Mouse (Mus musculus): ENCODE measurements at regions not wholly inside any gene's neighbourhood (a gene's known extent, or its start where the extent isn't known, plus 50 kb on each side); places are given as distances from the start of the nearest gene placed in this dataset.

- DNase-seq (ENCODE audit: low read depth): no peak
Observed at GRCm38 (mm10) chr13:31166286-31166685, 192.3 kb downstream of the Gm5447 start.

- no peak for DNase-seq (ENCODE audit: low read depth)
Observed at GRCm38 (mm10) chr13:31168854-31169253, 194.8 kb downstream of the Gm5447 start.

DNA sequence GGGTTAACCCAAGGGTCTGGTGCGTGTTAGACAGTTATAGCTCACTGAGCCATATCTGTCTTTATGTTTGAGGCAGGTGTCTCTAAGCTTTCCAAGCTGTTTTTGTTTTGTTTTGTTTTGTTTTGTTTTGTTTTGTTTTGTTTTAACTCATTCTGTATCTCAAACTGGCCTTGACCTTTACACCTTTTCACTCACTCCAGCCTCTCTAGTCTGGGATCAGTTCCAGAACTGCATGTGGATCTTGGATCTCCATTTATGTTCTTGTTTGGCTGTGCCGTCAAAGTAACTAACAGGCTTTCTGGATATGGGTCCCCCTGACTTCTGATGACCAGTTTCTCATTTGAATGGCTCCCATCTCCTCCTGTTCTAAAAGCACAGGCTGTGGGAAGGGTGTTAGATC is 197.7 kb downstream of the Gm5447 start:
- no peak for DNase-seq (ENCODE audit: low read depth)

DNA sequence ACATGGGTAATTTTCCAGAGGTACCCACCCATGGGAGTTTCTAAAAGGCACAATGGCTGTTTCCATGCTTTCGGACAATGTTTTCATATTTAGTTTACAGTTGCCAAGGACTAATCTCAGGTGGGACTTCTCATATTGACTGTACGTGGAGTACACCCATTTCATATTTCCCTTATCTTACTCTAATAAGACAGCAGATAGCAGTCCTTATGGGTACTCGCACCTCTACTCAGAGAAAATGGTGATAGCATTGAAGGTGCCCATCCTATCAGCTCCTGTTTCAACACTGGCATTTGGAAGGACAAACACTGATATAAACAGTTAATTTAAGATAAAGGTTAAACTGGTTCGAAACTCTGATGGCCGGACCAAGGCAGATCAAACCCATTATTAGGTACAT is 198.6 kb downstream of the Gm5447 start:
- DNase-seq (ENCODE audit: low read depth): no peak

DNA sequence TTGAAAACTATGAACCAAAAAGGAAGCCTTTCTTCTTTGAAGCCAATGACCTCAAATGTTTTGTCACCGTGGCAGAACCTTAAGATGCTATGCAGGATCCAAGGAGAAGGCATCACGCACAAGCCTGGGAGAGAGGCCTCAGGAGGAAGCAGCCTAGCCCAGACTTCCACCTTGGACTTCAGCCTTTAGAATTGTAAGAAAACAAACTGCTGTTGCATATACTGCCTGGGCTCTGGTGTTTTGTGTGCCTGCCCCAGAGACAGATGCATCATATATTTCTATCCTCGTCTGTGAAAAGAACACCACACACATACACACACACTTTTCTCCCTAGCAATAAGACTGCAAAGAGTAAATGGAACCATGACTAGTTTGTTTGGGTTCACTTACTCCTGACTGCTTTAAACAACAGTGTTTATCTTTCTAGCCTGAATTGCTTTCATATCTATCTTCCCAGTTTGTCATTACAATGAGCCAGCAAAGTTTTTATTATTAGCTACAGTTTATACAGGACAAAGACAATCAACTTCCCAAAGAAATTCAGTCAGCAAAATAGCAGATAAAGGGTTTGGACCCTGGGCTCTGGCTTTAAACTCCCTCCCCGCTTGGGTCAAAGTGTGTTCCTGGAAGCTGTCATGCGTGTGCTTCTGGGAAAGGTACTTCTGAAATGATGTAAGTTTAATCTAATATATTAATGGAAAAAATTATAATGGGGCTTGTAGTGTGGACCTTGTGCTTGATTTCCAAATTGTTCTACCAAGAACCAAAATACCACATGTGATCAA is 204.2 kb downstream of the Gm5447 start:
- DNase-seq (ENCODE audit: low read depth): no peak

GRCm38 (mm10) chr13:31178964-31179363 is 205.0 kb downstream of the Gm5447 start:
- DNase-seq (ENCODE audit: low read depth): no peak

DNA sequence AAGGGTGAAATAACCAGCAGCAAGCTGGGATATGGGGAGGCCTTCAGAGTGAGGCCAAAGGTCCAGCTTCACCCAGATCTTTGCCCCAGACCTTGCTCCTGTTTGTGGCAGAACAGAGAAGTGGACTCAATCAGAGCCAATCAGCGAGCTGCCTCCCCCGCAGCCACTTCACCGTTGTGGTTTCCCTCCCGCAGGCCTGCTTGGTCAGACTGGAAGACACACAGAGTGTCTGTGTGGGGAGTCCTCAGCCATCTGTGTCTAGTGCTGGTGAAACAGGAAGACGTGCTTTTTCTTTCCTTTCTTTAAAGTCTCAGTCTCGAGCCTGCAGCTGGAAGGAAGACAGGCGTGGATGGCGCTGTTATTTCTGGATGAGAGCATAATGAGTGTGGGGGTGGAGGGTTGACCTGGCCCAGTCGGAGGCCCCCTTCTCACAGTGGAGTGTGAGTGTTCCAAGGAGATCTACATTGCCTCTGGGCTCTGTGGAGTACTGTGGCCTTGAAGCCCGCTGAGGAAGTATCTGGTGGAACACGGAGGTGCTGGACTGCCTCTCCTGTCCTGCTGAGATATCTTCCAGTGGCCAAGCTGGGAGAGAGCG is 205.5 kb downstream of the Gm5447 start:
- DNase-seq (ENCODE audit: low read depth): peak; percentile 1

- DNase-seq (ENCODE audit: low read depth): no peak
Observed at GRCm38 (mm10) chr13:31181530-31181929, 207.5 kb downstream of the Gm5447 start.

DNA sequence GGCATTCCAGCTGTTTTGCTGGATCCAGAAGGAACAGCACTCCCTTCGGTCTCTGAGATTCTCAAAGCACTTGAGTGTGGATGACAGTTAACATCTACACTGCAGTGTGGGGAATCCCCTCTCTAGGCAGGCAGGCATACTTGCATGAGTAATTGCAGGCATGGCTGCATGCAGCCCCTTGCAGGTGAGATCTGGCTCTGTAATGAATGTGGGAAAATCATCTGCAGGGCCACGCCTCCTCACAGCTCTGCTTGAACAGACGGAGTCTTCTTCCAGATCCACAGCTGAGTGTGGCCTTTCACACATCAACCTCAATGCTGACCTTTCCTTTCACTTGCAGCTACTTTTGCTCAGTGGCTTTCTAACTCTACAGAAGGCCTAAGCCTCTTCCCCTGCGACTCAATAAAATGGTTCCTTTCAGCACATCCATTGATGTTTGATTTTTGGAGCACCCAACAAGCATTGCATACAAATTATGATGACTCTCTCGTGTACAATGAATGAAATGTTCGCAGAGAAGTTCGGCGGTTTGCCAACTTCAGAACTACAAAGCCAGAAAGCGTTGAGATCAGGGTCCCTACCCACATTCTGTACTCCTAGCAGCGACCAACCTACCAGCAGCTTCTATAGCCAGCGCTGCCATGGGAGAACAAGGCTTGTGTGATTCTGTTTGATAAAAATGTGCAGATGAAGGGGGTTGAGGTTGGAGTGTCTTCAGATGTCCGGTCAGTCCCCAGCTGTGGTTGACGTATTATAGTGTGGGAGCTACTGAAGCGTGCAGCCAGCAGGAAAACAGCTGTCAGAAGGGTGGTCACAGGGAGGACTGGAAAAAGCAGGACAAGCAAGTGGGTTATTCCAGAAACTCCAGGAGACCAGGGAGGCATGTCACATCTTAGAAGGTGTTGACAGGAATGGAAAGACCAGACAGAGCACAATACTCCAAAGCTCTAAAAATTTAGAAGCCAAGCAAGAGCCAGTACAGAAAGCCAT is 211.1 kb downstream of the Gm5447 start:
- DNase-seq (ENCODE audit: low read depth): no peak

- no peak for DNase-seq (ENCODE audit: low read depth)
Observed at GRCm38 (mm10) chr13:31186805-31187589, 213.0 kb downstream of the Gm5447 start.

GRCm38 (mm10) chr13:31189116-31189515 is 215.1 kb downstream of the Gm5447 start:
- no peak for DNase-seq (ENCODE audit: low read depth)

GRCm38 (mm10) chr13:31190036-31190435 is 216.0 kb downstream of the Gm5447 start:
- DNase-seq (ENCODE audit: low read depth): no peak

DNA sequence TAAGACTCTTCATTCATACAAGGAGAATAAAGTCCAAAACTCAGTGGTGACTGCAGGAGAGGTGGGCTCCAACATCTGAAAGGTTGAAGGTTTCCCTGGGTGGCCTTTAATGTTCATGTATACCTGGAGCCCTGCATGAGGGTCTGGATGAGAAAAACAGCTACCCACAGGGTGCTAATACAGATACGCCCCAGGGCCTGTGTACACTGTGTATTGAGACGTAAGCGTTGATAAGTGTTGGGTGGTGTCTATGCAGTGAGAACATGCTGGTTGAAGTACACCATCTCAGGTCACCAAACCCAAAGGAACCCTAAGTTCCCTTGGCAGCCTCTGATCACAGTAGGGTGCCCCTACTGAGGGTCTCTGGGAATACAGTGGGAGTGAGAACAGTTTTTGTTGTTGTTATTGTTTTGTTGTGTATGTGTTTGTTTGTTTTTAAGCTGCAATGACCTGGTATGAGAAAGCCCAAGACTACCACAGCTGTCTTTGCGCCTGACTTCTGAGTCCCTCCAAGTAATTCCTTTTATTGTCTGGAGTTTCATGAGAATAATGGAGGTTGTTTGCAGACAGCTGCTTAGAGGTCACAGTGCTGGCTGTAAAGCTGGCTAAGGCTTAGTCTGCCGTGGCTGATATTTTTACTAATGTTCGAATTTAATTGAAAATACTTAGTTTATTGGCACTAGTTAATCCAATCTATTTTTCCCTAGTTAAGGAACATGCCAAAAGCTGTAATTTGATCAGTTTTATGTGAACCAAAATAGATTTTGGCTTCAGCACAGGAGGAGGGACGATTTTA is 217.5 kb downstream of the Gm5447 start:
- no peak for DNase-seq (ENCODE audit: low read depth)

GRCm38 (mm10) chr13:31194971-31195370 is 221.0 kb downstream of the Gm5447 start:
- no peak for DNase-seq (ENCODE audit: low read depth)

DNA sequence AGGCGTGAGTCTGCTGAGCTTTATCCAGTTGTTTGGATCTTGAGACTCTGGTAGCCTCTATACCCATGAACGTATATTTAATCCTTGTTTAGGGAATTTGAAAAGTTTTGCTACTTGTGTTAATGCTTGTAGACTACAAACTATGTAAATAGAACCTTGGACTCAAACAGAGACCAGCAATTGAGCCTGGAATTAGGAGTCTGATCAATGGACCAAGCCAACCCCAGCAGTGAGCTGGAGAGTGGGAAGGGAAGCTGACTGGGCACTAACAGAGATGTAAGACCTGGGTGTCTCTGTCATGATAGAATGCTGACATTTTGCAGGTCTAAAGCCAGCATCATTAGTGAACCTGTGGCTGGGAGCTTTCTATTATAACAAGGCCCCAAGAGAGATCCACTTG is 222.5 kb downstream of the Gm5447 start:
- DNase-seq (ENCODE audit: low read depth): no peak

- no peak for DNase-seq (ENCODE audit: low read depth)
Observed at GRCm38 (mm10) chr13:31197593-31197992, 223.6 kb downstream of the Gm5447 start.

GRCm38 (mm10) chr13:31199384-31199783 is 225.4 kb downstream of the Gm5447 start:
- no peak for DNase-seq (ENCODE audit: low read depth)

GRCm38 (mm10) chr13:31204068-31204467 is 230.1 kb downstream of the Gm5447 start:
- DNase-seq (ENCODE audit: low read depth): no peak

DNA sequence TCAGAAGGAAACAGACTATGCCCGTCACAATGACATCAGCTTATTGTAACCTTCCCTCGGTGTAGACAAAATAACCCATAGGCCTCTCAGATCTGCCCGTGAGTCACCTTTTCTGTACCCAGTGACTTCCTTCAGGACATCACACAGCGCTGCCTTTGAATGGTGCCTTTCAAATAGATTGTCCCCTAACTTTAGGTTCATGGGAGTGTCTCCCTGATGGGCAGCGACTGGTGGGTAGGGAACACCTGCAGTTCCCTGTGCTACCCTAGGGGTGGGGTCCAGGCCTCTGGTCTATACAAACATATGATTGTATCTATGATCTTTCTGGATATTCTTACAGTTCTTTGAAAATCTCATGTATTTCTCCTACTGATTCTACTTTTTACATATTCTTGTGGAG is 232.4 kb downstream of the Gm5447 start:
- no peak for DNase-seq (ENCODE audit: low read depth)

DNA sequence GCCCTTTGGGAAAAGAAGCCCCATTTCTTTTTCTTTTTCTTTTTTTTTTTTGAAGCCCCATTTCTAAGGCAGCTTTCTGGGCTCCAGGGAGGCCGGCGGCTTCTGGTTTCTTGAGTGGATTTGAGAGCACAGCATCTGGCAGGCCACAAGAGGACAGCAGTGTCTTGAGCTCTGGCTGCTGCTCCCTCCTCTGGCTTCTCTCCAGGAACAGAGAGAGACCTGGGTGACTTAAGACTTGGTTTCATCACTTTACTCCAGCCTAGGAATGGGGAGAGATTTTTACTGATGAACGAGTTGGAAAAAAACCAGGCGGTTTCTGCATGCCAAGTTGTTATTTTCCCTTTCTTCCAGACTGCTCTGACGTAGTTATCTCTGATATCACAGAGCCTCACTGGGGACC is 233.7 kb downstream of the Gm5447 start:
- no peak for DNase-seq (ENCODE audit: low read depth)

DNA sequence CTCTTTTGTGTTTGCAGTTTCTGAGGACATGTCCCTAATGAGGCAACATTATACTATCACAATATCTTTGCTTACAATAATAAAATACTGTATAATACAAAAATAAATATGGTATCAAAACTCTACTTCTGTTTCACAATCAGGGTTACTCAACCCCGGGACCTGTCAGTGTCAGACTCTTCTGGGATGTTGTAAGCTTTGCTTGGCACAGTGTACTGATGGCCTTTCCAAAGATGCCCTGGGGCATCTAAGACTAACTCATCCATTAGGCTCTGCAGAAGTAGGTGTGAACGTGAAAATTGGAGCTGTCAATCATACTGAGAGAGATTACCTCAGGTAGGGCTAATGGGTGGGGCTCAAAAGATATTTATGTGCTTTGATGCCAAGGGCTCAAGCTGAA is 249.0 kb downstream of the Gm5447 start:
- no peak for DNase-seq (ENCODE audit: low read depth)
